Mouse (Mus musculus): ENCODE results near the gene Smim4. TPM values are rescaled to one million over a fixed set of nuclear protein-coding genes. Genes with fewer than 3 reads are reported as not detected.

Gene Smim4
- polyA plus RNA-seq, 1 experiment = 108 TPM

DNA sequence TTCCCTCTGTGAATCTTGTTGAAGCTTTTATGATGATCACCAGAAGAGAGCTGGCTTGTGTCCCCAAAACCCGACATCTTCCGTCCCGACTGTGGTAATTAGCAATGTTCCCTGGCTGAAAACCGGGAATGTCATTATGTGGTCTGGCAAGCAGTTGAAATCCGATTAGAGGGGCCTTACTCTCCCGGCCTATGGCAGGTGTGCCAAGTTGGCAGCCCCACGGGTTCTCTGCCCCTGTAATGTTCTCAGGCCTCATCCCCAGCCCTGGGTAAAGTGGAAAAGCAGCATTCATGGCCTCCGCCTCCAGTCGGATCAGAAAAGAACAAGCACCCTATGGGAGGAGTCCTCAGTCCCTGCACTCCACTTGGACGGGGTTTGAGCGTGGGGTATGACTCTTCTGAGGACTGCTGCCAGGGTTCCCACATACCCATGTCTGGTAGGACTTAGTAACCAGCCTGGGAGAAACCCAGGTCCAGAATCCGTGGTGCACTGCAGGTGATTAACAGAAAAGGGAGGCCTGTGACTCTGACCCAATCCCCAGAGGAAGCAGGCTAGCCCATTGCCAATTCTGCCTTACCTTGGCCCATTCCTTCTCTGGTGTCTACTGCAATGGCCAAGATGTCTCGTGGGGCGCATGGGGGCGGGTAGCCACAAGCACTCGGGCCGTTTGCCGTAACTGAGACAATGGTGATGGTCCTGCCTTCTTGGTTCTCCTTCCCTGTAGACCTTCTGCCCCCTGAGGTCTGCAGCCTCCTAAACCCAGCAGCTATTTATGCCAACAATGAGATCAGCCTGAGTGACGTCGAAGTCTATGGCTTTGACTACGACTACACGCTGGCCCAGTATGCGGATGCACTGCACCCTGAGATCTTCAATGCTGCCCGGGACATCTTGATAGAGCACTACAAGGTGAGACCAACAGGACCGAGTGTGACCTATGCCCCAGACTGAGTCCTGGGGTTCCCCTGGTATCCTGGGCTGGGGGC, 5.6 kb upstream of the Smim4 start:
- no peaks in the 10 kb centered on the region for H3K9me3 ChIP-seq
- peaks cover 82% of the 10 kb centered on the region for H3K27me3 ChIP-seq (replicated peaks)
- TF ChIP-seq FLI1 (IDR thresholded peaks at IDR 0.05; ENCODE audit: low read length) (no peak), GATA1 (IDR thresholded peaks at IDR 0.05; ENCODE audit: borderline replicate concordance, low read length) (no peak)
- H3K4me1 ChIP-seq = peaks cover 41% of the 10 kb centered on the region
- H3K36me3 ChIP-seq (replicated peaks; ENCODE audit: low read length) = peaks cover 52% of the 10 kb centered on the region
- no peak overlapping the region for H3K4me3 ChIP-seq (replicated peaks)

DNA sequence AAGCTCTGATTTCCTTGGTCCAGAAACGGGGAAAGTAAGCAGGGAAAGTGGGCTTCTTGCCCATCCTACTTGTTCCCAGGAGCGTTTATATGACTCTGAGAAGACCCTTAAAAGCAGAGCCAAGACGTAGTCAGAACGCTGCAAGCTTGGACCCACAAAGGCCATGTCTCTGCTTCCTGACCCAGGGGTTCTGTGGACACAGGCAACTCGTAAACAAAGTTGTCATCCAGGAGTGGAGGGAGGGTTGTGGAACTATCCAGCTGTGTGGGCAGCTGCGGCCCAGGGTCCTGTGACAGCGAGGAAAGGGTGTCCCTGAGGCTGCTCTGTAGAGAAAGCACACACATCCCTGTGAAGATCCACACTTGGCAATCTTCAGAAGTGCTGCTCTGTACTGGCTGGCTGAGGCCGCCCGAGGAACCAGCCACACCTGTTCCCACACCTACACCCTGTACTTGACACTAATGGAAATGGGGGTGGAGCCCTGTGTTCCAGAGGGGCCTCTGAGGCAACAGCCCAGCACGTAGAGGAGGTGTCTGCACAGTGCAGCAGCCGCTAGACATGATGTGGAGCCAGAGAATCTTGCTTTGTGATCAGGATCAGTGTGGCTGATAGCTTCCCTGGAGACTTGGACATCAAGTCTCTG, 4.4 kb upstream of the Smim4 start:
- Histone ChIP-seq H3K27me3 (replicated peaks) (peaks cover 74% of the 10 kb centered on the region), H3K36me3 (replicated peaks; ENCODE audit: low read length) (peaks cover 41% of the 10 kb centered on the region), H3K9me3 (no peaks in the 10 kb centered on the region), H3K4me1 (peaks cover 43% of the 10 kb centered on the region), H3K4me3 (replicated peaks) (no peak overlapping the region)
- TF ChIP-seq GATA1 (IDR thresholded peaks at IDR 0.05; ENCODE audit: borderline replicate concordance, low read length) (no peak), FLI1 (IDR thresholded peaks at IDR 0.05; ENCODE audit: low read length) (no peak)

DNA sequence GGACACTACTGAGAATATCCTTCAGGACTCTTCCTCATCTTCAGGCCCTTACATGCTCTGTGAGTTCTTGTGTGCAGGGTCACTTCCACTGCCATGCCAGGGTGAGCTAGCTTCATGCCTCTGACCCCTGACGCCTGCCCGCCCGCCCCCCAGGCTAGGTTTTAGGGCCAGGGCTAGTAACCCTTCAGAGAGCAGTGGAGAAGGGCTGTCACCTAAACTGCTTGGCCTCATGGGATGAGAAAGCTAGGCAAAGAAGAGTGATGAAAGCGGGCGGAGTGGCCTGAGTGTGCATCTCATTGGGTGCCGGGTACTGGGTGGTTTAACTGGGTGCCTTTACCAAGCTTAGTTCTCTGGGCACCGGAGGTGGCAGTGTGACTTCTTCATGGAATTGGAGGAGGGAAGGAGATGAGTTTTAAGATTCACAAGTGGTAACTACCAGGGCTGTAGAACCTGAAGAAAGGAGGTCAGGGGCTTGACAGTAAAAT, 3.8 kb upstream of the Smim4 start:
- Histone ChIP-seq H3K4me3 (replicated peaks) (no peak overlapping the region), H3K4me1 (peaks cover 43% of the 10 kb centered on the region), H3K9me3 (no peaks in the 10 kb centered on the region), H3K36me3 (replicated peaks; ENCODE audit: low read length) (peaks cover 36% of the 10 kb centered on the region), H3K27me3 (replicated peaks) (peaks cover 69% of the 10 kb centered on the region)
- TF ChIP-seq FLI1 (IDR thresholded peaks at IDR 0.05; ENCODE audit: low read length) = no peak
- TF ChIP-seq GATA1 (IDR thresholded peaks at IDR 0.05; ENCODE audit: borderline replicate concordance, low read length) = no peak

DNA sequence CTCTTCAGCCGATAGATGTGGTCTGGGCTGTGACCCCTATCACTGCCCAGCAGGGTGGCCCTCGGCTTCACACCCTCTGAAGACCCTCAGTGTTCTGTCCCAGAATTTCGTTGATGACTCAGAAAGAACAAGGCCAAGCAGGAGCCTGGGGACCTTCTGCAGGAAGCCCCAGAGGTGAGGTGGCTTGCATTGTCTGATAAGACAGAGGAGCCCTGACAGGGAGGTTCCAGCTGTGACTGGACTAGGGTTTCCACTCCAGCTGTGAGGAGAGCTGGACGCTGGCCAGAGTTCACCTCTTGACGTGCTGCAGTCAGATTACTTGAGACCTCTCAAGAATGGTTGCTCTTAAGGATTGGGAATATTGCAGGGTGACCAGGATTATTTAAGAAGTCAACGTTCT, 3.3 kb upstream of the Smim4 start:
- TF ChIP-seq GATA1 (IDR thresholded peaks at IDR 0.05; ENCODE audit: borderline replicate concordance, low read length) (no peak), FLI1 (IDR thresholded peaks at IDR 0.05; ENCODE audit: low read length) (no peak)
- peak overlapping the region; percentile 95 for H3K4me3 ChIP-seq (replicated peaks)
- peaks cover 64% of the 10 kb centered on the region for H3K27me3 ChIP-seq (replicated peaks)

DNA sequence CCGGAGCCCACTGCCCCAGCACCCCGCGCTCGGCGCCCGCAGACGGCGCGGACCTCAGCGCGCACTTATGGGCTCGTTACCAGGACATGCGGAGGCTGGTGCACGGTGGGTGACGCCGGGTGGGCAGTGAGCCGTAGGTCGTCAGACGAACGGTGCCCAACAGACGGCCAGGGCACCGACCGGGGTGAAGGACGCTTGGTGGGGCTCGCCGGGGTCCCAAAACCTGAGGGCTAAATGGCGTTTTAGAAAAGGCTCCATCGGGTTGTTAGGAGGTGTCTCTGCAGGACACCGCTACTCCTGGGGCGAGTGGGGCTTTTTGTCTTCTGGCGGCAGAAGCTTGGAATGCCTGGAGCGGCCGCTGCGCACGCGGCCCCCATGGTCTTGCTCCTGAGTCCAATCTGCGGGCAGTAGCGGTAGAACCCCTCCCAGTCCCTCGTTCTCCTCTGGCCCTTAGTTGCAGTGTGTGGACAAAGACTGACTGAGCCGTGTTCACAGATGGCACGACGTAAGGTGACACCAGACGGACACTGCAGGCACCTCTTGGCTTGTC, 2.6 kb upstream of the Smim4 start:
- H3K4me3 ChIP-seq (replicated peaks) = peak overlapping the region; percentile 95
- peaks cover 34% of the 10 kb centered on the region for H3K36me3 ChIP-seq (replicated peaks; ENCODE audit: low read length)
- H3K9me3 ChIP-seq = no peaks in the 10 kb centered on the region
- TF ChIP-seq FLI1 (IDR thresholded peaks at IDR 0.05; ENCODE audit: low read length) (no peak), GATA1 (IDR thresholded peaks at IDR 0.05; ENCODE audit: borderline replicate concordance, low read length) (no peak)
- H3K27me3 ChIP-seq (replicated peaks) = peaks cover 58% of the 10 kb centered on the region
- peaks cover 54% of the 10 kb centered on the region for H3K4me1 ChIP-seq

More for the DNA sequence above, 3.3 kb upstream of the Smim4 start:
- H3K4me1 ChIP-seq = peaks cover 47% of the 10 kb centered on the region
- peaks cover 36% of the 10 kb centered on the region for H3K36me3 ChIP-seq (replicated peaks; ENCODE audit: low read length)
- no peaks in the 10 kb centered on the region for H3K9me3 ChIP-seq

DNA sequence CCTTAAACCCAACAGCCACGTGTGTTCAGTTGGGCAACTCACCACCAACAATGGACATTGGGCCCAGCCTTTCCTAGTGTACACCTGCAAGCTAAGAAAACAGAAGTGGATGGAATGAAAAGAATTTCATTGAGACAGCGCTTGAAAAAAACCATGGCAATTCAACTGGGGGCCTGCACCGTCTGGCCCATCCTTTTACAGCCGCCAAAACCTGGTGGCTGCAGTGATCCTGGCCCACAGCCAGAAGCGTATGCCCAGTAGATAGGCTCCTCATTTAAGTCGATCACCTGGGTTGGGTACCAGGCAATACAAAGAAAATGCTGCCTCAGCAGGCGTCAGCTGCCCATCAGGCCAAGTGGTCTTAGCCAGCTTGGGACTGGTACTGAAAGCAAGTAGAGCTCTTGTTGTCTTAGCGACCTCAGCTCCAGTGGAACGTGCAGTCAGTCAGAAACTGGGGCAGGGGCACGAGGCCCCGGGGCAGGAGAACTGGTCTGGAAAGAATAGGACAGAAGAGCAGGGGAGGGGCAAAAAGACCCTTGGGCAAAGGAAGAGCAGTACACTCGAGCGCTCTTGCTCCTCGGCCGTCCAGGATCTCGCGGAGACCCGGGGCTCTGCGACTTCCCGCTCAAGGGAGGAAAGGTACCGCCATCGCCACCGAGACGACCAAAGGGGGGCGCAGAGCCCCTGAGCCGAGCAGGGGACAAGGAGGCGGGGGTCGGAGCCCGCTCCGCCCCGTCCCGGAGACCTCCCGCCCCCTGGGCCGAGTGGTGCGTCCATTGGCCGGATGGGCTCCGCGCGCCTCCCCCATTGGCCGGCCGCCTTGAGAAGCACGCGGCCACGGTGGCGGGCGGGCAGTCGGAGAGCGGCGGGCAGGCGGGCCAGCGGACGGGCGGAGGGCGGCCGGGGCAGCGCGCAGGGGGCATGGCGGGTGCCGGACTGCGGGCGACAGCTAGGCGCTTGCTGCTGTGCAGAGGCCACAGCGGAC, 1.8 kb upstream of the Smim4 start, which contains the start of gene Nt5dc2:
TSS of gene Nt5dc2 (plus strand) at position 818 of the 985 bp plus-strand sequence.
- Histone ChIP-seq H3K36me3 (replicated peaks; ENCODE audit: low read length) (peaks cover 34% of the 10 kb centered on the region), H3K4me1 (peaks cover 62% of the 10 kb centered on the region), H3K9me3 (no peaks in the 10 kb centered on the region)

DNA sequence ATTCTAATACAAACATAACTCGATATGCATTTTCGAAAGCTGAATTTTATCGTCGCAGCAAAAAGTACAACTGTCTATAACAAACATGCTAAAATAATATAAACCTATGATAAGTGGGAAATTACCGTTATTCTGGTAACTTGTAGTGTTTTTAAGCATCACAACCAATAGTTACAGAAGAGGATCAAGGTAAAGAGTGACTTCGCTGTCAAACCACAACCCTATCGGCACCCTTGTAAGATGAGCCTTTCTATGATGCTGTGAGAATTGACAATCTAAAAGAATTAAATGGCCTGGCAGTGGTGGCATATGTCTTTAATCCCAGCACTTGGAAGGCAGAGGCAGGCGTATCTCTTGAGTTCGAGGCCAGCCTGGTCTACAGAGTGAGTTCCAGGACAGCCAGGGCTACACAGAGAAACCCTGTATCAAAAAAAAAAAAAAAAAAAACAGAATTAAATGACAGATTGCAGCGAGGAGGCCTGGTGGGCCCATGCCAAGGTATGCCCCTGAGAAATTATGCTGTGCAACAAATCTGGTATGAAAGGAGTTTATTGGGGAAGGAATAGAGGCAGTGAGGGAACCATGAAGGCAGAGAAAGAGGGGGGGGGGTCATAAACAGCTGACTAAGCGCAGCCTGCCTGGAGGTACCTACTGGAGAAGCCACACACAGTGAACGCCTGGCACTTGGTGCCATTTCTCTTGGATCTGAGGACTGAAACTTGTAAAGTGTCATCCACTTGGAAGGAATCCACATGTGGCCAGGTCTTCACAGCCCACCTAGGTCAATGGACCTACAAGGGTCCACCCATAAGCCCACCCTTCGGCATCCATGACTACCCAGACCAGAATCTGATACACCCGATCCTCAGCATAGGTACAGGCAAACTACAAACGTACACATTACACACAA, 825 bp upstream of the Smim4 start:
- Histone ChIP-seq H3K27me3 (replicated peaks) (peaks cover 43% of the 10 kb centered on the region), H3K4me3 (replicated peaks) (peak overlapping the region; percentile 97), H3K4me1 (peaks cover 72% of the 10 kb centered on the region), H3K9me3 (no peaks in the 10 kb centered on the region), H3K36me3 (replicated peaks; ENCODE audit: low read length) (peaks cover 35% of the 10 kb centered on the region)
- TF ChIP-seq FLI1 (IDR thresholded peaks at IDR 0.05; ENCODE audit: low read length) = no peak
- no peak for TF ChIP-seq GATA1 (IDR thresholded peaks at IDR 0.05; ENCODE audit: borderline replicate concordance, low read length)

More for the DNA sequence above, 1.8 kb upstream of the Smim4 start, which contains the start of gene Nt5dc2:
- Histone ChIP-seq H3K27me3 (replicated peaks) (peaks cover 50% of the 10 kb centered on the region), H3K4me3 (replicated peaks) (peak within 1 kb of the TSS; percentile 95)
- TF ChIP-seq GATA1 (IDR thresholded peaks at IDR 0.05; ENCODE audit: borderline replicate concordance, low read length) (no peak), FLI1 (IDR thresholded peaks at IDR 0.05; ENCODE audit: low read length) (no peak)

All from megakaryocyte, embryonic 14.5 days (primary cell).